ENCODE assay signal across 8 mouse cellular contexts in the genomic region with DNA sequence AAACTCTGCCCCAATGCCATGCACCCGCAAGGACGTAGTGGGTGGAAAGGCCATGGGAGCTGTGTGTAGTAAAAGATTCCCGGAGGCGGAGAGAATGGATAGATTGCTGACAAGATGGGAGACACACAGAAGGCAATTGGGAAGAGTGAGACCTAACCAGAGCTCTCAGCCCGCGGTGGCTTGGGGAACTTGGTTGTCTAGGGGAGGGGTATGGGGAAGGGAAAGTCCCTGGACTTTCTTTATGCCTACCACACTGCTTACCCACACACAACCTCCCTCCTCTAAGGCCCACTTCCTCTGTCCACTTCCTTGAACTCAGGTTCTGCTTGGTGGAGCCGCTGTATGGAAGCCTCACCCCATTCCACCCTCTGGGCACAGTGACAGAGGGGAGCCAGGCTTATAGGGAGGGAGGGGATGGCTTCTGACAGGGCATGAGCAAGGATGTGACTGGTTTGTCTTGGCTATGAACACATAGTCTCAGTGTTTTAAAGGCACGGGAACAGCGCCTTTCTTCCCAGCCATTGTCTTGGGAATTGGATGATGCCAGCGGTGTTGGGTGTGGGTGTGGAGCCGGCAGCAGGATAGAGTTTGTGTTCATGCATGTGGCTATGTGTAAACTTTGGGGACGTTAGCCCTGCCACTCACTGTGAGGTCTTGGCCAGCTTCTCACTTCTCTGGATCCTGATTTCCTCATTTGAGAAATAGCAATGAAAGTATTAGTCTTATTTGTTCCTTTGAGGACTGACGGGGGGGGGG. TPM values are rescaled to one million over a fixed set of nuclear protein-coding genes. Genes with fewer than 3 reads are reported as not detected.
DNase-seq lines count a peak whose midpoint lies in the region; ATAC-seq and TF ChIP-seq lines count a peak whose summit lies in the region.

No protein-coding gene starts in this region.

- H3K4me1 ChIP-seq in cortical plate, adult 2 months (ENCODE audit: control insufficient read depth, insufficient read depth, low read length), result peaks cover 7% of the 10 kb centered on the region
- H3K4me1 ChIP-seq in hindbrain, postnatal 0 days (ENCODE audit: insufficient read depth, low read length), result peaks cover 31% of the 10 kb centered on the region

- H3K27me3 ChIP-seq in hindbrain, postnatal 0 days (ENCODE audit: insufficient read depth, low read length), result no peaks in the 10 kb centered on the region

- no peak for ATAC-seq in hindbrain, postnatal 0 days

- no peak for DNase-seq in layer of hippocampus, adult 2 months (ENCODE audit: low spot score in 2 of 2)
- DNase-seq in layer of hippocampus, adult 9-10 months (ENCODE audit: low spot score), result no peak
- no peak for DNase-seq in hindbrain, postnatal 0 days (ENCODE audit: low spot score)
- DNase-seq in lung, postnatal 14 days, result peak; percentile 65
- peak; percentile 49 to 81 for DNase-seq in spleen, postnatal 4 days (ENCODE audit: low spot score in 2 of 2)
- DNase-seq in thymus, postnatal 36 days, result no peak
- no peak for DNase-seq in retina, embryonic 14.5 days (ENCODE audit: low spot score)

- peak overlapping the region; percentile 56; the same call in 1 of the 2 replicates for H3K4me3 ChIP-seq in layer of hippocampus, adult 2 months
- no peak overlapping the region for H3K4me3 ChIP-seq in cortical plate, adult 2 months (ENCODE audit: insufficient read depth, low read length)
- H3K4me3 ChIP-seq in hindbrain, postnatal 0 days (ENCODE audit: low read length), result no peak overlapping the region

- H3K9ac ChIP-seq in hindbrain, postnatal 0 days (replicated peaks; ENCODE audit: low read length), result peak overlapping the region; percentile 55; the same call in 1 of the 2 replicates

- no peaks in the 10 kb centered on the region for H3K36me3 ChIP-seq in hindbrain, postnatal 0 days (ENCODE audit: insufficient read depth, low read length)

- TF ChIP-seq CTCF in layer of hippocampus, adult 2 months (conservative IDR thresholded peaks at IDR 0.05), result no peak
- TF ChIP-seq CTCF in cortical plate, adult 2 months (IDR thresholded peaks at IDR 0.05; ENCODE audit: extremely low read depth, insufficient read depth, low read length), result no peak
- no peak for TF ChIP-seq CTCF in hindbrain, postnatal 0 days (IDR thresholded peaks at IDR 0.05; ENCODE audit: low read depth)

- H3K9me3 ChIP-seq in hindbrain, postnatal 0 days (ENCODE audit: low read length), result no peaks in the 10 kb centered on the region

- H3K4me2 ChIP-seq in hindbrain, postnatal 0 days (ENCODE audit: low read depth, low read length), result peak overlapping the region; percentile 80

- TF ChIP-seq POLR2A in cortical plate, adult 2 months (IDR thresholded peaks at IDR 0.05; ENCODE audit: extremely low read depth, insufficient read depth, low read length), result no peak

- WGBS in hindbrain, postnatal 0 days, result 58% methylated on average over 13 of the region's 13 CpGs

- peak overlapping the region; percentile 84 for H3K27ac ChIP-seq in layer of hippocampus, adult 2 months
- peak overlapping the region; percentile 57 for H3K27ac ChIP-seq in cortical plate, adult 2 months (ENCODE audit: insufficient read depth, low read length)
- peak overlapping the region; percentile 87; the same call in 1 of the 2 replicates for H3K27ac ChIP-seq in hindbrain, postnatal 0 days

RNA-seq across cellular contexts. Expression of a gene that starts 15.0 kb away (rescaled TPM):
- 10 to 100 TPM; 17.2 to 22.0 TPM for total RNA-seq in layer of hippocampus, adult 2 months (2021)
- polyA plus RNA-seq in cortical plate, adult 2 months (2012; rRNA removed), result 16.0 and 19.8 TPM in 2 replicates
- total RNA-seq in hindbrain, postnatal 0 days (2014; rRNA removed), result 11.2 and 26.1 TPM in 2 replicates
- polyA plus RNA-seq in hindbrain, postnatal 0 days (2015; fragmentation: Nextera tagmentation; extraction: Ambion mirVana), result 13.2 and 14.8 TPM in 2 replicates

RNA-seq across cellular contexts. Expression of a gene that starts 17.1 kb away (rescaled TPM):
- total RNA-seq in layer of hippocampus, adult 2 months (2021), result under 1 TPM in 1 of 2 experiments, not detected in 1; 0.20 TPM
- polyA plus RNA-seq in cortical plate, adult 2 months (2012; rRNA removed), result 0.13 and 0.19 TPM in 2 replicates
- total RNA-seq in hindbrain, postnatal 0 days (2014; rRNA removed), result 0.14 TPM in 1 of 2 replicates, not detected in the other
- polyA plus RNA-seq in hindbrain, postnatal 0 days (2015; fragmentation: Nextera tagmentation; extraction: Ambion mirVana), result 0.46 and 0.48 TPM in 2 replicates

RNA-seq across cellular contexts. Expression of a gene that starts 56.9 kb away (rescaled TPM):
- 1 to 10 TPM; 6.0 to 7.4 TPM for total RNA-seq in layer of hippocampus, adult 2 months (2021)
- 11.4 and 13.7 TPM in 2 replicates for polyA plus RNA-seq in cortical plate, adult 2 months (2012; rRNA removed)
- total RNA-seq in hindbrain, postnatal 0 days (2014; rRNA removed), result 10.6 and 16.3 TPM in 2 replicates
- 17.0 and 21.8 TPM in 2 replicates for polyA plus RNA-seq in hindbrain, postnatal 0 days (2015; fragmentation: Nextera tagmentation; extraction: Ambion mirVana)

Comparison
In these comparisons a context has a peak if more than half of its experiments do, and no peak if none do; other contexts are left out.
1. DNase-seq: peak in lung, postnatal 14 days (single experiment) and spleen, postnatal 4 days (2 of 2); none in layer of hippocampus, adult 2 months (0 of 2), layer of hippocampus, adult 9-10 months (single experiment), hindbrain, postnatal 0 days (single experiment), thymus, postnatal 36 days (0 of 2) and retina, embryonic 14.5 days (single experiment).
2. Peak in every context shown above with its lines, with median percentiles within 50 percentile points of each other: H3K27ac ChIP-seq.